Mouse (Mus musculus) T-helper 1 cell (primary cell): ENCODE data around the gene Shd.

ENCODE experiments used
- in situ Hi-C: fragments of 300-600 bp; cut with MboI, MseI; formaldehyde crosslinking; loops from one replicate; pipeline ENCODE4 v1.15.1; 2025; ENCODE audit warnings: high pct_unique_total_duplicates

The Shd gene

DNA sequence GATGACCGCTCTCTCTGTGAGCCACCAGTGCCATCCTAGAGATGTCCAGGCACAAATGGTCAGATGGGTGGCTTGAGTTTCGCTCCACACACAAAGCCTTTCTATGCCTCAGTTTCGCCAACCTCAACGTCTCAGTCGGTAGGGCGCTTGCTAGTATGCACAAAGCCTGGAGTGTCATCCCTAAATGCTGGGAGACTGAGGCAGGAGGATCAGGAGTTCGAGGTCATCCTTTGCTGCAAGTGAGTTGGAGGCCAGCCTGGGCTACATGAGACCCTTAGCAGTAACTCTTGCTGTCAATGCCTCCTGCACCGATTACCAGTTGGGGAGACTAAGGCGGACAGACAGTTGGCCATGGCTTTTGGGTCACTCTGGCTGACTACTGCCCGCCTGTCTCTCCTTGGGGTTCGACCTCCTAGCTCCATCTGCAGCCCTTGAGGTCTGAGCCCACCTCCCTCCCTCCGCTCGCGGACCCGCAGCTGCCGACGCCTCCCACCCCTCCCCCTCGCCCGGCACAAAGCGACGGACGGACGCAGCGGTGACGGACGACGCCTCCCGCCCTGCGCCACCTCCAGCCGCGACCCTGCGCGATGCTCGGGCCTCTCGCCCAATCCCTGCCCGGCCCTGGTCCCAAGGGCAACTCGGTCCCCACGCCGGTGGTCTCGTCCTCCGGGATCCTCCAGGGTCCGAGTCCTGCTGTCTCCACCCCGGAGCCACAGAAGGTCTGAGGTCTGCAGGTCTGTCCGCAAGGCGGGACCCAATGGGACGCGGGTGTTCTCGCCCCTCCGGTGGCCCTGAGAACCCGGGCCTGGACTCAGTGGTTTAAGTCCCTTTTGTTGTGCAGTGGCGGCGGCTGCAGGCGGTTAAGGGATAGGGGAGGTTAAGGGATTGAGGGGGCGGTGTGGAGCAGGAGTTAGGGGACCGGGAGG is at the start of gene Shd:
TSS of gene Shd (plus strand) at position 502 of the 926 bp plus-strand sequence.
- in situ Hi-C loops, result loop anchor here (10.0 kb wide), 1 partner anchor 45 kb away; no protein-coding TSS in a partner anchor

DNA sequence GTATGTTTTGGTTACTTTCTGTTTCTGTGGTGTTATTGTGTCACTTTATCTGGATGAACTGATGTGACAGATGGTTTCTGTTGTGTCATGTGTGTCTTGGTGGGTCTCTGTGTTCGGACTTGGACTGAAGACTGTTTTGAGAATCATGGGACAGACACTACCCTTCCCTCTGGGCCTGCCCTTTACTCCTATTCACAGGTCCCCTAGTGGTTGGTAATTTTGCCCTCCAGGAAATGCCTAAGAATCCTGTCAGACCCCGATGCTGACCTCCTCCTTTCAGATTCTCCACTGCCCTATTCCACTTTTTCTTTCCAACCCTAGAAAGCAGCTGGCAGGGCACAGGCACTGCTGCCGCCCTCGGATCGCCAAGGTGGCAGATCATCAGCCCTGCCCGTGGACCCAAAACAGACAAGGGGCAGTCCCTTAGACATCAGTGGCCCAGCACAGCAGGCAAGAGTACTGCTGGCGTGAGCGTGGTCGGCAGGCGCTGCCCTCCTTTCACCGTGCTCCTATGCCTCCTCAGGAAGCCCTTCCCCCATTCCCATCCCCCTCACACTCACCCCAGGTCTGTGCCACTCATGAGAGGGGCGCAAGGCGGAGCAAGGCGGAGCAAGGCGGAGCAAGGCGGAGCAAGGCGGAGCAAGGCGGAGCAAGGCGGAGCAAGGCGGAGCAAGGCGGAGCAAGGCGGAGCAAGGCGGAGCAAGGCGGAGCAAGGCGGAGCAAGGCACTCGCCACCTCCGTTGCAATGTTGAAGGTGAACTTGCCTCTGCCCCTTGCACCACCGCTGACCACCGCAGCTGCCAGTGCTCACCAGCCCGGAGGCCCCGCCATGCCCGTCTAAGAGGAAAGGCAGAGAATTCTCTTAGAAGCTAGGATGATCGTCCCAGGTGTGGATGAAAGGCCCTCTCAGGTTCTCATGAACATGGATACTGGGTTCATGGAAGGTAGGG is 38.4 kb upstream of the Shd start:
- in situ Hi-C loops, result loop anchor here (5.0 kb wide), 1 partner anchor 40 kb away; the partner anchor contains the start of gene Zfp959

DNA sequence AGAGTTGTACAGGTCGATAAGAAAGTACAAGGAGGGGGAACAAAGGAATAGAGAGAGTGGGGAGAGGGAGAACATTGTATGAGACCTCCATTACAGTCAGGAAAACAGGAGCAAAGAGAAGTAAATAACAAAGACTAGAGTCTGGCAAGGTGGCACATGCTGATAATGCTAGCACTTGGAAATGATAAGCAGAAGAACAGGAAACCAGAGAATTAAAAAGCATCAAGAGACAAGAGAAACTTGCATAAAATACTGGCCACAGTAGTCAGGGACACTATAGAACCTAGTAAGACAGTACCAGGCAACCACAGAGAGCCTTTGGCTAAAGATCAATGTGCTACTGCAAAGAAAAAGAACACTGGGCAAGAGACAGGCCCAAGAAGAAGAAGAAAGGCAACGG is 37.6 kb upstream of the Shd start:
- in situ Hi-C loops, result loop anchor here (5.0 kb wide), 1 partner anchor 40 kb away; the partner anchor contains the start of gene Zfp959

DNA sequence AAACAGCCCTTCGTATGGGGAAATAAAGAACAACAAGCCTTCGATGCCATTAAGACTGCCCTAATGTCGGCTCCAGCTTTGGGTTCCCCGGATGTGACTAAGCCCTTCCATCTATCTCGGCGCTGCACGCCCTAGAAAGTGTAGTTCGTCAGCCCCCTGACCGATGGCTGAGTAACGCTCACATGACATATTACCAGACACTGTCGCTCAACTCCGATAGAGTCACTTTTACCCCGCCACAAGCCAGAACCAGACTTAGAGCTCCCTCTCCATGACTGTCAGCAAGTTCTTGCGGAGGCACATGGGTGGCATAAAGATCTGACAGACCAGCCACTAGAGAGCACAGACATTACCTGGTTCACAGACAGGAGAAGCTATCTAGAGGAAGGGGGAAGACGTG is 37.1 kb upstream of the Shd start:
- in situ Hi-C loops, result loop anchor here (5.0 kb wide), 1 partner anchor 41 kb away; the partner anchor contains the start of gene Zfp959

DNA sequence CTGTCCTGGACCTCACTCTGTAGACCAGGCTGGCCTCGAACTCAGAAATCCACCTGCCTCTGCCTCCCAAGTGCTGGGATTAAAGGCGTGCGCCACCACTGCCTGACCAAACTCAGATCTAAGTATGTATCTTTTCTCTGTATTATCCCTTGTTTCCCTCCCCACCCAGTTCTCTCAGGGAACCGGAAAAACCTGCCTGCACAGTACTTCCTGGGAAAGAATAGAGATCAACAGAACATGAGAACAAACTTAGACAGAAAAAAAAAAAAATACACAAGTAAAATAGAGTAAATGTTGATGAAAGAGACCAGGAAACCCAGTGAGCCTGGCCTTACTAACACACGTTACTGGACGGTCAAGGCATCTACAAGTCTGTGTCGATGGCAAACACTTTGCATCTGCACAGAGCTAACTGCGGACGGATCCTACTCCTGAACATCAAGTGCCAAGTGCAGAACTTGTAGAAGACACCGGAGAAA is 25.8 kb upstream of the Shd start:
- in situ Hi-C loops, result loop anchor here (10.0 kb wide), 1 partner anchor 240 kb away; no protein-coding TSS in a partner anchor

DNA sequence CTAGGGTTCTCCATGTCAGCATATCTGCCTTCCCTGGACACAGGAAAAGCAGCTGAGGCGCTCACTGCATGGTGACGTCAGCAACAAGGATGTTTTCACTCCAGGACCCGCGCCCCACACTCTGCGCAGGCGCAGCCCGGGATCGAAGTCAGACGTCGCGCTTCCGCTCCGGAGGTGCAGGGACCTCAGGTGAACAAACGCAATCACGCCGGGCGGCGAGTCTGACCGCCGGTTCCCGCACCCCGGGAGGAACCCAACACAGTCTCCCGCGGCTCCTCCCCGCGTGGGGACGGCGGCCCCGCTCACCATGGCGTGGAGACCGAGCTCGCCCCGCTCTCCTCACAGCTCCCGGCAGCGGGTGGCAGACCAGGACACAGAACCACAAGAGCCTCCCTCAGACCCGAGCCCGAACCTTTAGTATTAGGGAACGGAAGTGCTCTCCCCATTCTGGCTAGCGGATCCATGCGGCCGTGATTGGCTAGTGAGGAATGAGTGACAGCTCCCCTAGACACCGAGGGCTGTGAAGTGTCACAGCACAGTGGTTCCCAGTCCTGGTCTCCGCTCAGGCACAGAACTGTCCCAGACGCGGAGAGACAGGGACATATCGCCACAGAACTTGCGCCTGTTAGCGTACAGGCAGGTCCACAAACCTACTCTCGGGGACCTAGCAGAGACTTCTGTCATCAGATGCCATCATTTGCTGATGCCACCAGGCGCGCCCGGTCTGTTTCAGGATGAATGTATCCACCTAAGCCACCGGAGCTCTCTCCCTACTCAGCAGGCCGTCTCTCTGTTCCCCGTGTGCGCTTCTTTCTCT is 25.2 kb upstream of the Shd start:
- in situ Hi-C loops, result loop anchor here (10.0 kb wide), 1 partner anchor 240 kb away; no protein-coding TSS in a partner anchor

DNA sequence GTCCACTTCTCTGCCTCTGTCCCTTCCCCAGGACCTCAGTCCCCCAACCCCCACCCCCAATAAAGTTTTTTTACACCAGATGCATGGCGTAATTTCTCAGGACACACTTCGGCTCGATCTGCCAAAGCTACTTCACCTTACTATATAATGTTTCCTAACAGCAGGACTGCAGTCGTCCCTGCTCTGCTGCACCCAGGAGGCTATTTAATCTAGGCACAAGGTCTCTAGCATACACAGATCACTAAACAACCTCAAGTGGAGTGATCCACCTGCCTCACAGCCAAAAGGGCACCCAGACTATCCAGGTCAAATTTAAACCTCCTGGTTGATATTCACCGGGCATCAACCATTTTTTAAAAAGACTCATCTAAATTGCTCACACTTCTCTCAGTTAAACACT is 24.6 kb upstream of the Shd start:
- in situ Hi-C loops, result loop anchor here (10.0 kb wide), 1 partner anchor 241 kb away; no protein-coding TSS in a partner anchor

DNA sequence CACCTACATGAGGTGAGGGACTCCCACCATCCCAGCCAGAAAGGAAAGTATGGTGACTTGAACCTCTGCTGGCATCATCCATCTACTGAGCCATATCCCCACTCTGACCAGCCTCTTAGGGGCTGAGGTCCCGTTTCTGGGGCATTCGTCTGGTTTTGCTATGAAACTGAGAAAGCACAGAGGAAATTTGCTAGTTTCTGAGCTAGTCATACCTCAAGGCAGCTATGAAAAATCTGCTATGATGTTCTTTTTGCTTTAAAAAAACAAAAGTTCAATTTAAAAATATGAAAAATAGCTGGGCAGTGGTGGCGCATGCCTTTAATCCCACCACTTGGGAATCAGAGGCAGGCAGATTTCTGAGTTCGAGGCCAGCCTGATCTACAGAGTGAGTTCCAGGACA is 21.6 kb upstream of the Shd start:
- in situ Hi-C loops, result loop anchor here (10.0 kb wide), 1 partner anchor 244 kb away; no protein-coding TSS in a partner anchor

DNA sequence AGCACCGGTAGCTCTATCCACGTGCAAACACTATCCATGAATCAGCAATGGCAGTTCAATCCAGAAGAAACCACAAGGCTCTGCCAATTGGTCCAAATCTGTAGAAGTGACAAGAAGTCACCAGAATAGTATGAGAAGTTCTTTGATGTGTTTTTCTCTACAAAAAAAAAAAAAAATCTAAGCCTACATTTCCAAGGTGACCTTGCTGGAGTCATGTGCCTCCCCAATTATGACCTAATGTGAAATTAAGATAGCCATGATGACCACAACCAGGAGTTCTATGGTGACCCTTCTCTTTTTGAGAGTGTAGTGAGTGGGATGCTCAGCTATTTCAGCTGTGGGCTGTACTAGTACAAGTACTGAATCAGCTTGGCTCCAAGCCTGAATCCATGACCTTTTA is 20.9 kb upstream of the Shd start, which contains the start of gene Zfp119b:
TSS of gene Zfp119b (minus strand) at position 101 of the 400 bp plus-strand sequence.
- in situ Hi-C loops, result loop anchor here (10.0 kb wide), 1 partner anchor 245 kb away; no protein-coding TSS in a partner anchor

DNA sequence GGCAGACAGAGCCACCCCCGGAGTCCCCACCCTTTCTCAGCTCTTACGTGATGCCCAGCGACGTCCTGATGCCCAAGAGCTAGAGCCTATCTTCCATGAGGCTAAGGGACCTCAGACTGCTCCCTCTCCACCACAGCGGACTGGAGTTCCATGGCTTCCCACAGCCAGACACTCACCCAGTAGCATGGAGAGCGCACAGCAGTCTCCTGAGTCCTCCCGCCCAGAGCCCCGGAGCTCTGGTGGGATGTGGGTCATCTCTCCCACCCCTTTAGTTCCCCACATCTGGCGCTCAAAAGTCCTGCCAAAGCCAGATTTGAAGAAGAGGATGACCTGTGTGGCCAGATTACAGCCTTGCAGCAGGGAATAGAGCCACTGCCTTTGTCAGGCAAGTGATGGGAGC is 19.7 kb upstream of the Shd start:
- in situ Hi-C loops, result no loop called here

DNA sequence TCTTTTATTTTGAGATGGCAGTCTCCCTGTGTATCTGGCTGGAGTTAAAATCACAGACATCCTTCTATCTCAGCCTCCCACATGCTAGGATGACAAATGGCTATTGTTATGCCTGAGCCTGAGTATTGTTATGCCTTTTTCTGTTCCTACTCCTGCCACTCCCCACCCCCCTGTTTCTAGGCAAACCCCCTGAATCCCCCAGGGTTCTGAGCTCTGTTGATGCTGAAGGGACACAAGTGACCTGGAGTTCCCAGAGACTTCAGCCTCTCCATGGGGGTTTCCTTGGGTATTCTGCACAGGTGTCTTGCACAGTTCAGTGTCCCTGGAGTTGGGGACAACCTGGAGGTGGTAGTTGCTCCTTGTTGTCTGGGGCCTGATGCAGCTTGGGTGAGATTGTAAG is 18.2 kb upstream of the Shd start:
- in situ Hi-C loops, result no loop called here

DNA sequence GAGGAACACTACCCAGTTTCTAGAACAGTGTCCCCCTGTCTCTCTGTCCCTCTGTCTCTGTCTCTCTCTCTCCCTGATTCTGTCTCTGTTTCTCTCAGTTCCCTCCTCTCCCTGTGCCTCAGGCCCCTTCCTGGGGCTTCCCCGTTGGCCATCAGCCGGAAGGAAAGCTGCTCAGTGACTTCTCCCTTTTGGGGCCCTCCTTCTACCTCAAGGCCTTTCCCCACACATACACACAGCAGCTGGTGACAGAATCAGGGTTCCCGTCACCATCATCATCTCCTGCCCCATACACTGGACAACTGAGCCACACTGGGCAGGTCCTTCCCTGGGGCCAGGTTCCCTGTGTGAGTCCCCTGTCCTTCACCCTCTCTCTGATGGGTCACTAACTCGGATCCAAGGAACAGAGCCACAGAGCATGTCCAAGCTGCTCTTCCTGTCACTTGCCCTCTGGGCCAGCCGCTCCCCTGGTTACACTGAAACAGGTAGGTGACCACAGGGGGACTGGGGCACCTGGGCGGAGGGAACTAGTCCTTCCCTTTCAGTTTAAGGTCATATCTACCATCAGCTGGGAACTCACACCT is 17.7 kb upstream of the Shd start, which contains the start of gene Ebi3:
TSS of gene Ebi3 (plus strand) at position 194 of the 581 bp plus-strand sequence.
- in situ Hi-C loops, result no loop called here

DNA sequence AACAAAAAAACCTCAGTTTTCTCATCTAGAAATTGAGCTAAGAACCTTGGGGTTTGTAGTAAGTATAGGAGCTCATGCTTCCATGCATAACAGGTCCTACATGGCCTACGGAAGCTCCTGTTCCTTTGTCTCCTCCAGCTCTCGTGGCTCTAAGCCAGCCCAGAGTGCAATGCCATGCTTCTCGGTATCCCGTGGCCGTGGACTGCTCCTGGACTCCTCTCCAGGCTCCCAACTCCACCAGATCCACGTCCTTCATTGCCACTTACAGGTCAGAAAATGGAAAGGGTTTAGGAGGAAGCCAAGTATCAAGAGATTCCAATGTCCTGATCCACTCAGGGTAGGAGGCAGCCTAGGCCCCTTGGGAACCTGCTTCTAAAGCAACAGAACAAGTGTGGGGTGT is 16.5 kb upstream of the Shd start:
- in situ Hi-C loops, result no loop called here

DNA sequence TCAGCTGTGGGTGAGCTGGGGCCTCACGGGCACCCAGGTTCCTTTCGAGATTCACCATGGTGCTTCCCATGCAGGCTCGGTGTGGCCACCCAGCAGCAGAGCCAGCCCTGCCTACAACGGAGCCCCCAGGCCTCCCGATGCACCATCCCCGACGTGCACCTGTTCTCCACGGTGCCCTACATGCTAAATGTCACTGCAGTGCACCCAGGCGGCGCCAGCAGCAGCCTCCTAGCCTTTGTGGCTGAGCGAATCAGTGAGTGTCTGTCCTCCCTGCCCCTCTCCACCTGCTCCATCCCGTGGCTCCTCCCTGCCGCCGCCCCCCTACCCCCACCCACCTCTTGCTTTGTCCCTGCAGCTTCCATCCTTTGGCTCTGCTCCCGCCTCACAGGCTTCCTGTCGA is 16.0 kb upstream of the Shd start:
- in situ Hi-C loops, result no loop called here

DNA sequence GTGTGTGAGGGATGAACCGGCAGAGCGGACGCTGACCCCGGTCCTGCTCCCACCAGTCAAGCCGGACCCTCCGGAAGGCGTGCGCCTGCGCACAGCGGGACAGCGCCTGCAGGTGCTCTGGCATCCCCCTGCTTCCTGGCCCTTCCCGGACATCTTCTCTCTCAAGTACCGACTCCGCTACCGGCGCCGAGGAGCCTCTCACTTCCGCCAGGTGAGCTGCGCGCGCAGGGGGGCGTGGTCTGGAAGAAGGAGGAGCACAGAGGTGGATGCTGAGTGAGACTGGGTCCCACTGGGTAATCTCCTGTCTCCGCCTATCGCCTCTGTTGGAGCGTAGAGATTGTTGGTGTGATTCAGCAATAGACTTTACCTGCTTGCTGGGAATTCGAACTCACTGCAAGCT is 14.1 kb upstream of the Shd start:
- in situ Hi-C loops, result no loop called here

DNA sequence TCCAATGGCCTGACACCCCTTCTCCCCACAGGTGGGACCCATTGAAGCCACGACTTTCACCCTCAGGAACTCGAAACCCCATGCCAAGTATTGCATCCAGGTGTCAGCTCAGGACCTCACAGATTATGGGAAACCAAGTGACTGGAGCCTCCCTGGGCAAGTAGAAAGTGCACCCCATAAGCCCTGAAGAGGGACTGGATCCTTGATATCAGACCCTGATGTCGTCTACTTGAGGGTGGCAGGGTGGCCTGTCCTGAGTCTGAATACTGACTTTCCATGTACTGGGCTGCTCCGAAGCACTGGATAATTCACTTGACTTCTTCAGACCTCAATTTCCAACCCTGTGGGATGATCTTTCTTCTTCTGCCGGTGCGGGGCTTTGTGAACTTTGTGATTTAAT is 13.7 kb upstream of the Shd start:
- in situ Hi-C loops, result no loop called here

DNA sequence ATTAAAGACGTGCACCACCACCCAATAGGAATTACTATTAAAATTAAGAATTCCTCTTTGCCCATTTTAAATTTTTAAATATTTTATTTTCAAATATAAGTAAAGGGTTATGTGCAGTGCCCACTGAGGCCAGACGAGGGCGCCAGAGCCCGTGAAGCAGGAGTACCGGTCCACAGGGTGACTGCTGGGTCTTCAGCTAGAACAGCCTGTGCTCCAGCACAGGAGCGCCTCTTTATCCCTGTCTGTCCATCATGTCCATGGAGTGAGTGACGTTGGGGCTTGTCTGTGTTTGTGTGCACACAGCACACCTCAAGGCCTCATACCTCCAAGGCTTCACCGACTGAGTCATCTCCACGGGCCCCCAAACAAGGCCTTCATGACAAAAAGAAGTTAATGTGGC is 13.1 kb upstream of the Shd start:
- in situ Hi-C loops, result no loop called here

DNA sequence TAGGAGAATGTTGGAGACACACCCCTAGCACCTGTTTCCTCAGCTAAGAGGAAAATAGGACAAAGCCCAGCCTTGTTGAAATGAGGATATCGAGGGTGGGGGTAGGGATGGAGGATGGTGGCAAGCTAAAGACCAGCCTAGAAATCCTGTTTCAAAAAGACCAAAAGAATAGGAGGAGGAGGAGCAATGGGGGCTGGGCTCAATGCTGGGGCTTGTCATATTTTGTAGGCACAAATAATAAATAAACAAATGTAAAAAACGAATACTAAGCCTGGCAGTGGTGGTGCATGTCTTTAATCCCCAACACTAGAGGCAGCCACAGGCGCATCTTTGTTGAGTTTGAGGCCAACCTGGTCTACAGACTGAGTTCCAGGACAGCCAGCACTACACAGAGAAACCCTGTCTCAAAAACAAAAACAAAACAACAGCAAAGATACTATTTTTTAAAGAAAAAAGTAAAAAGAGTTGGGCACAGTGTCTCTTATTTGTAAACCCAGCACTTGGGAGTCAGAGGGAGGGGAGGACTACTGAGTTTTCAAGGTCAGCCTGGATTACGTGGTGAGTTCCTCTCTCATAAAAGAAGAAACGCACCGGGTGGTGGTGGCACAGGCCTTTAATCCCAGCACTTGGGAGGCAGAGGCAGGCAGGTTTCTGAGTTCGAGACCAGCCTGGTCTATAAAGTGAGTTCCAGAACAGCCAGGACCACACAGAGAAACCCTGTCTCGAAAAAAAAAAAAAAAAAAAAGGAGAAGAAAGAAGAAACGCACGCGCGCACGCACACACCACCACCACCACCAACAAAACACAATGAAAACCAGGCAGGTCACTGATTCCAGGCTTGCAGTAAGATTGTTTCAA is 12.3 kb upstream of the Shd start:
- in situ Hi-C loops, result no loop called here

DNA sequence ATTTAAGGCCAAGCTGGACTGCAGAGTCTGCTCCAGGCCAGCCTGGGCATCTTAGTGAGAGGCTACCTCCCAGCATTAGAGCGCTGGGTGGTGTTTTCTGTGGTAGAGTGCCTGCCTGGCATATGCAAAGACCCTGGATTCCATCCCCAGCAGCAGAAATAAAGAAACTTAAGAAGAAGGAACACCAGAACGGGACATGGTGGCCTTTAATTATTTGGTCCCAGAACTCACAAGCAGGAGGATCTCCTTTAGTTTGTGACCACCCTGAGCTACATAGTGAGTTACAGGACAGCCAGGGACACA is 11.7 kb upstream of the Shd start:
- in situ Hi-C loops, result no loop called here
